Comparison of ENCODE assay signal across 13 mouse cellular contexts in genomic region chr2:129258056-129258455, GRCm38 (mm10). TPM values are rescaled to one million over a fixed set of nuclear protein-coding genes. Genes with fewer than 3 reads are reported as not detected.
DNase-seq lines count a peak whose midpoint lies in the region; ATAC-seq lines count a peak whose summit lies in the region.
"Had no signal": no experiment of that assay in that cellular context is flagged by ENCODE, and none has a peak within 500 bp of the region (broad histone marks: within the 10 kb centered on the region; RNA-seq: fewer than 3 reads in every experiment).

No protein-coding gene starts in this region.

- WGBS in forebrain, embryonic 10.5 days: 93% methylated on average over 3 of the region's 3 CpGs
- WGBS in forebrain, embryonic 13.5 days: 92% methylated on average over 3 of the region's 3 CpGs
- 84% methylated on average over 3 of the region's 3 CpGs for WGBS in liver, embryonic 12.5 days (ENCODE audit: insufficient replicate concordance)
- 74% methylated on average over 3 of the region's 3 CpGs for WGBS in intestine, embryonic 14.5 days
- WGBS in stomach, embryonic 15.5 days: 69% methylated on average over 3 of the region's 3 CpGs

- peak overlapping the region; percentile 54 for H3K27ac ChIP-seq in forebrain, embryonic 10.5 days
- H3K27ac ChIP-seq in forebrain, embryonic 13.5 days: no peak overlapping the region
- H3K27ac ChIP-seq in liver, embryonic 12.5 days: peak overlapping the region; percentile 50
- H3K27ac ChIP-seq in intestine, embryonic 14.5 days (ENCODE audit: low read depth): peak overlapping the region; percentile 57
- no peak overlapping the region for H3K27ac ChIP-seq in stomach, embryonic 15.5 days
- H3K27ac ChIP-seq: embryonic facial prominence, embryonic 15.5 days; limb, embryonic 15.5 days; neural tube, embryonic 12.5 days had no signal

- no peak overlapping the region for H3K4me2 ChIP-seq in forebrain, embryonic 13.5 days
- no peak overlapping the region for H3K4me2 ChIP-seq in liver, embryonic 12.5 days
- H3K4me2 ChIP-seq in intestine, embryonic 14.5 days (ENCODE audit: low read length): no peak overlapping the region
- no peak overlapping the region for H3K4me2 ChIP-seq in stomach, embryonic 15.5 days
- H3K4me2 ChIP-seq: embryonic facial prominence, embryonic 15.5 days; limb, embryonic 15.5 days had no signal

- H3K27me3 ChIP-seq in forebrain, embryonic 10.5 days (ENCODE audit: poor library complexity, severe bottlenecking): no peaks in the 10 kb centered on the region
- H3K27me3 ChIP-seq in forebrain, embryonic 13.5 days: no peaks in the 10 kb centered on the region
- peaks cover 5% of the 10 kb centered on the region; the same call in 1 of the 2 replicates for H3K27me3 ChIP-seq in liver, embryonic 12.5 days (replicated peaks)
- no peaks in the 10 kb centered on the region for H3K27me3 ChIP-seq in intestine, embryonic 14.5 days (replicated peaks; ENCODE audit: control insufficient read depth, insufficient read depth, low read length)
- H3K27me3 ChIP-seq in stomach, embryonic 15.5 days (replicated peaks): no peaks in the 10 kb centered on the region
- H3K27me3 ChIP-seq: CH12.LX; embryonic facial prominence, embryonic 15.5 days; limb, embryonic 15.5 days; neural tube, embryonic 12.5 days had no signal

- no peak overlapping the region for H3K4me3 ChIP-seq in forebrain, embryonic 10.5 days
- no peak overlapping the region for H3K4me3 ChIP-seq in forebrain, embryonic 13.5 days
- no peak overlapping the region for H3K4me3 ChIP-seq in liver, embryonic 12.5 days
- no peak overlapping the region for H3K4me3 ChIP-seq in intestine, embryonic 14.5 days (ENCODE audit: low read depth, low read length)
- H3K4me3 ChIP-seq in stomach, embryonic 15.5 days (replicated peaks): no peak overlapping the region
- H3K4me3 ChIP-seq: embryonic facial prominence, embryonic 15.5 days; limb, embryonic 15.5 days; neural tube, embryonic 12.5 days had no signal

- H3K4me1 ChIP-seq in forebrain, embryonic 10.5 days: 0 out of 2 replicates have a peak, but pooled peaks cover 6% of the 10 kb centered on the region
- no peaks in the 10 kb centered on the region for H3K4me1 ChIP-seq in forebrain, embryonic 13.5 days
- H3K4me1 ChIP-seq in liver, embryonic 12.5 days: peaks cover 56% of the 10 kb centered on the region
- H3K4me1 ChIP-seq in intestine, embryonic 14.5 days (replicated peaks; ENCODE audit: control insufficient read depth, insufficient read depth, low read length): peaks cover 13% of the 10 kb centered on the region; the same call in 1 of the 2 replicates
- H3K4me1 ChIP-seq in stomach, embryonic 15.5 days: 0 out of 2 replicates have a peak, but pooled peaks cover 5% of the 10 kb centered on the region
- H3K4me1 ChIP-seq: embryonic facial prominence, embryonic 15.5 days; neural tube, embryonic 12.5 days had no signal

- no peak overlapping the region for H3K9ac ChIP-seq in forebrain, embryonic 13.5 days
- 0 out of 2 replicates have a peak overlapping the region, but pooled peaks have one; percentile 1 for H3K9ac ChIP-seq in liver, embryonic 12.5 days
- H3K9ac ChIP-seq in intestine, embryonic 14.5 days (ENCODE audit: low read length): no peak overlapping the region
- H3K9ac ChIP-seq in stomach, embryonic 15.5 days: no peak overlapping the region
- H3K9ac ChIP-seq: embryonic facial prominence, embryonic 15.5 days; limb, embryonic 15.5 days had no signal

- H3K36me3 ChIP-seq in forebrain, embryonic 10.5 days (replicated peaks): no peaks in the 10 kb centered on the region
- H3K36me3 ChIP-seq in forebrain, embryonic 13.5 days (ENCODE audit: poor library complexity, severe bottlenecking): no peaks in the 10 kb centered on the region
- no peaks in the 10 kb centered on the region for H3K36me3 ChIP-seq in liver, embryonic 12.5 days
- no peaks in the 10 kb centered on the region for H3K36me3 ChIP-seq in intestine, embryonic 14.5 days (ENCODE audit: control insufficient read depth, insufficient read depth, low read length)
- H3K36me3 ChIP-seq in stomach, embryonic 15.5 days: no peaks in the 10 kb centered on the region
- H3K36me3 ChIP-seq: embryonic facial prominence, embryonic 15.5 days; limb, embryonic 15.5 days; neural tube, embryonic 12.5 days had no signal

- H3K9me3 ChIP-seq in forebrain, embryonic 10.5 days: no peaks in the 10 kb centered on the region
- H3K9me3 ChIP-seq in forebrain, embryonic 13.5 days (replicated peaks): no peaks in the 10 kb centered on the region
- no peaks in the 10 kb centered on the region for H3K9me3 ChIP-seq in liver, embryonic 12.5 days (replicated peaks)
- no peaks in the 10 kb centered on the region for H3K9me3 ChIP-seq in intestine, embryonic 14.5 days (ENCODE audit: control insufficient read depth, low read length)
- H3K9me3 ChIP-seq in stomach, embryonic 15.5 days: no peaks in the 10 kb centered on the region
- H3K9me3 ChIP-seq: embryonic facial prominence, embryonic 15.5 days; limb, embryonic 15.5 days; neural tube, embryonic 12.5 days had no signal

- ATAC-seq in forebrain, embryonic 13.5 days: no peak
- ATAC-seq in liver, embryonic 12.5 days: no peak
- peak; percentile 67 for ATAC-seq in intestine, embryonic 14.5 days (replicated peaks; ENCODE audit: low FRiP score, low TSS enrichment, low read depth)
- peak; percentile 53; the same call in 1 of the 2 replicates for ATAC-seq in stomach, embryonic 15.5 days (ENCODE audit: insufficient read depth, low FRiP score, low read depth)

- DNase-seq in forebrain, embryonic 10.5 days (ENCODE audit: extremely low spot score, low spot score): no peak
- no peak for DNase-seq in liver
- DNase-seq in intestine, embryonic 14.5 days (ENCODE audit: low spot score): peak; percentile 62
- no peak for DNase-seq in right cerebral cortex, adult 2 months (ENCODE audit: low spot score in 2 of 2)
- no peak for DNase-seq in right cerebral cortex, adult 18-20 months
- DNase-seq: kidney, adult 11 months had no signal

RNA-seq across cellular contexts. Expression of gene Ckap2l, which starts 39.0 kb away (rescaled TPM):
- 65.8 and 69.1 TPM in 2 replicates for polyA plus RNA-seq in forebrain, embryonic 10.5 days (2016; fragmentation: Nextera tagmentation; extraction: Ambion mirVana)
- polyA plus RNA-seq in forebrain, embryonic 13.5 days (2015; fragmentation: Nextera tagmentation; extraction: Ambion mirVana): 41.1 and 41.6 TPM in 2 replicates
- 31.6 and 36.3 TPM in 2 replicates for polyA plus RNA-seq in liver, embryonic 12.5 days (2016; fragmentation: Nextera tagmentation; extraction: Ambion mirVana)
- 48.6 and 60.1 TPM in 2 replicates for polyA plus RNA-seq in intestine, embryonic 14.5 days (2014; fragmentation: Nextera tagmentation; extraction: Ambion mirVana)
- 32.7 and 35.4 TPM in 2 replicates for polyA plus RNA-seq in stomach, embryonic 15.5 days (2015; fragmentation: Nextera tagmentation; extraction: Ambion mirVana)

RNA-seq across cellular contexts. Expression of gene Il1a, which starts 51.7 kb away (rescaled TPM):
- not detected in 2 replicates for polyA plus RNA-seq in forebrain, embryonic 10.5 days (2016; fragmentation: Nextera tagmentation; extraction: Ambion mirVana)
- polyA plus RNA-seq in forebrain, embryonic 13.5 days (2015; fragmentation: Nextera tagmentation; extraction: Ambion mirVana): 0.22 and 0.23 TPM in 2 replicates
- polyA plus RNA-seq in liver, embryonic 12.5 days (2016; fragmentation: Nextera tagmentation; extraction: Ambion mirVana): 2.8 and 3.7 TPM in 2 replicates
- polyA plus RNA-seq in intestine, embryonic 14.5 days (2014; fragmentation: Nextera tagmentation; extraction: Ambion mirVana): 0.15 TPM in 1 of 2 replicates, not detected in the other
- polyA plus RNA-seq in stomach, embryonic 15.5 days (2015; fragmentation: Nextera tagmentation; extraction: Ambion mirVana): 0.22 and 0.68 TPM in 2 replicates
- polyA plus RNA-seq: embryonic facial prominence, embryonic 15.5 days had no signal

RNA-seq across cellular contexts. Expression of gene Slc20a1, which starts 59.5 kb away (rescaled TPM):
- polyA plus RNA-seq in forebrain, embryonic 10.5 days (2016; fragmentation: Nextera tagmentation; extraction: Ambion mirVana): 57.2 and 57.9 TPM in 2 replicates
- polyA plus RNA-seq in forebrain, embryonic 13.5 days (2015; fragmentation: Nextera tagmentation; extraction: Ambion mirVana): 57.2 and 59.8 TPM in 2 replicates
- polyA plus RNA-seq in liver, embryonic 12.5 days (2016; fragmentation: Nextera tagmentation; extraction: Ambion mirVana): 76.2 and 78.4 TPM in 2 replicates
- polyA plus RNA-seq in intestine, embryonic 14.5 days (2014; fragmentation: Nextera tagmentation; extraction: Ambion mirVana): 61.1 and 67.8 TPM in 2 replicates
- polyA plus RNA-seq in stomach, embryonic 15.5 days (2015; fragmentation: Nextera tagmentation; extraction: Ambion mirVana): 26.8 and 29.4 TPM in 2 replicates

Comparison
In these comparisons a context has a peak if more than half of its experiments do, and no peak if none do; other contexts are left out.
1. H3K27ac ChIP-seq: peak in forebrain, embryonic 10.5 days (single experiment), liver, embryonic 12.5 days (single experiment) and intestine, embryonic 14.5 days (single experiment); none in forebrain, embryonic 13.5 days (single experiment) and stomach, embryonic 15.5 days (single experiment).
2. ATAC-seq: peak in intestine, embryonic 14.5 days (single experiment) and stomach, embryonic 15.5 days (single experiment); none in forebrain, embryonic 13.5 days (single experiment) and liver, embryonic 12.5 days (single experiment).